In the genomic region with DNA sequence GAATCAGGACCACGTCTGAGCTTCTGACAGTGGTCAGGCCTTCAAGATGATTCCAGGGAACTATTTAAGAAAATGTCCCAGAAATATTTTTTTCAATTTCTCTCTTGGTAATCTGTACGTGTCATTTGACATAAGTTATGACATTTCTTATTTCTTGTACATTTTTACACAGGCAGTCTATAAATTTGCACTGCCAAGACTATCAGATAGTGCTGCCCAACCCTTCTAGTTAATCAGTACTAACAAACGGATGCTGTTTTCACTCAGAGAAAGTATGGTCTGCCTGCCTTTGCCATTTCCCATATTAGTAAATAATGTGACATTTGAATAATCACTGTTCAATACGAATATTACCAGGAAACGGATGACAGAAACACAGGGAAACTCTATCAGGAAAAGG, we compare ENCODE assay signal across 15 mouse cellular contexts. TPM values are rescaled to one million over a fixed set of nuclear protein-coding genes. Genes with fewer than 3 reads are reported as not detected.
DNase-seq lines count a peak whose midpoint lies in the region; ATAC-seq and TF ChIP-seq lines count a peak whose summit lies in the region.
"Had no signal": no experiment of that assay in that cellular context is flagged by ENCODE, and none has a peak within 500 bp of the region (broad histone marks: within the 10 kb centered on the region; RNA-seq: fewer than 3 reads in every experiment).

No protein-coding gene starts in this region.

- H3K36me3 ChIP-seq in heart, adult 2 months (ENCODE audit: control insufficient read depth, insufficient read depth, low read length) = peaks cover 13% of the 10 kb centered on the region
- H3K36me3 ChIP-seq in lung, embryonic 14.5 days (ENCODE audit: insufficient read depth) = no peaks in the 10 kb centered on the region
- H3K36me3 ChIP-seq in liver, embryonic 14.5 days (replicated peaks; ENCODE audit: control insufficient read depth, insufficient read depth, low read depth) = no peaks in the 10 kb centered on the region
- no peaks in the 10 kb centered on the region for H3K36me3 ChIP-seq in neural tube, embryonic 14.5 days (ENCODE audit: control insufficient read depth, insufficient read depth, low read length)
- H3K36me3 ChIP-seq in embryonic facial prominence, embryonic 10.5 days (replicated peaks) = no peaks in the 10 kb centered on the region
- H3K36me3 ChIP-seq: embryonic facial prominence, embryonic 13.5 days; stomach, embryonic 15.5 days had no signal

- peaks cover 5% of the 10 kb centered on the region for H3K4me1 ChIP-seq in heart, adult 2 months (ENCODE audit: control insufficient read depth, insufficient read depth, low read length)
- H3K4me1 ChIP-seq in lung, embryonic 14.5 days (ENCODE audit: insufficient read depth) = no peaks in the 10 kb centered on the region
- peaks cover 47 to 48% of the 10 kb centered on the region in 2 experiments for H3K4me1 ChIP-seq in liver, embryonic 14.5 days (replicated peaks; ENCODE audit: control insufficient read depth in 2 of 2, insufficient read depth in 2 of 2, low read length in 1 of 2)
- no peaks in the 10 kb centered on the region for H3K4me1 ChIP-seq in neural tube, embryonic 14.5 days (ENCODE audit: control insufficient read depth, insufficient read depth, low read length)
- H3K4me1 ChIP-seq in embryonic facial prominence, embryonic 10.5 days = peaks cover 24% of the 10 kb centered on the region
- H3K4me1 ChIP-seq: stomach, embryonic 15.5 days had no signal

- WGBS in heart, adult 2 months = 29% methylated on average over 5 of the region's 5 CpGs
- WGBS in lung, embryonic 14.5 days = 45% methylated on average over 5 of the region's 5 CpGs
- whole genome bisulfite sequencing in liver, embryonic 14.5 days (ENCODE audit: insufficient replicate concordance) = 24% methylated on average over 5 of the region's 5 CpGs
- 72% methylated on average over 5 of the region's 5 CpGs for WGBS in neural tube, embryonic 14.5 days
- WGBS in embryonic facial prominence, embryonic 10.5 days = 69% methylated on average over 5 of the region's 5 CpGs

- intact Hi-C loops in heart, adult 2 months (cut with DNase I) = no loop called here
- intact Hi-C loops in heart, postnatal 14 days (cut with DNase I) = no loop called here

- peak overlapping the region; percentile 85 for H3K27ac ChIP-seq in heart, adult 2 months
- H3K27ac ChIP-seq in lung, embryonic 14.5 days (ENCODE audit: low read depth) = no peak overlapping the region
- peak overlapping the region; percentile 85 for H3K27ac ChIP-seq in liver, embryonic 14.5 days
- no peak overlapping the region for H3K27ac ChIP-seq in neural tube, embryonic 14.5 days (ENCODE audit: low read depth, low read length)
- H3K27ac ChIP-seq in embryonic facial prominence, embryonic 10.5 days (replicated peaks) = no peak overlapping the region
- H3K27ac ChIP-seq: embryonic facial prominence, embryonic 13.5 days; stomach, embryonic 15.5 days had no signal

- DNase-seq in heart, adult 2 months = no peak
- DNase-seq in heart, postnatal 14 days = no peak
- DNase-seq in lung, embryonic 14.5 days = no peak
- no peak for DNase-seq in lung, postnatal 36 days
- DNase-seq in liver, embryonic 14.5 days (ENCODE audit: low read depth in 3 of 3, low spot score in 3 of 3) = no peak
- DNase-seq in embryonic facial prominence, embryonic 10.5 days (ENCODE audit: low spot score) = no peak
- DNase-seq in gastrocnemius, adult 8-10 months (ENCODE audit: low spot score in 2 of 2) = no peak
- DNase-seq: adrenal gland, postnatal 14 days; cerebellum, adult 18-20 months; kidney, adult 9 months; right cerebral cortex, postnatal 14 days had no signal

- peaks cover 1% of the 10 kb centered on the region; the same call in 1 of the 2 replicates for H3K79me2 ChIP-seq in heart, adult 2 months (replicated peaks; ENCODE audit: control insufficient read depth, insufficient read depth, low read length)

- no peaks in the 10 kb centered on the region for H3K9me3 ChIP-seq in lung, embryonic 14.5 days (ENCODE audit: low read depth, low read length)
- H3K9me3 ChIP-seq in liver, embryonic 14.5 days (ENCODE audit: control insufficient read depth, low read length) = no peaks in the 10 kb centered on the region
- no peaks in the 10 kb centered on the region for H3K9me3 ChIP-seq in neural tube, embryonic 14.5 days (ENCODE audit: control insufficient read depth, low read length)
- no peaks in the 10 kb centered on the region for H3K9me3 ChIP-seq in embryonic facial prominence, embryonic 10.5 days
- H3K9me3 ChIP-seq: embryonic facial prominence, embryonic 13.5 days; stomach, embryonic 15.5 days had no signal

- TF ChIP-seq CTCF in heart, adult 2 months (IDR thresholded peaks at IDR 0.05) = no peak
- no peak for TF ChIP-seq CTCF in lung, embryonic 14.5 days (IDR thresholded peaks at IDR 0.05; ENCODE audit: low read depth)
- no peak for TF ChIP-seq CTCF in liver, embryonic 14.5 days (IDR thresholded peaks at IDR 0.05; ENCODE audit: low read depth)

- ATAC-seq in lung, embryonic 14.5 days (ENCODE audit: insufficient read depth) = no peak
- ATAC-seq in liver, embryonic 14.5 days (ENCODE audit: insufficient read depth) = no peak
- ATAC-seq in neural tube, embryonic 14.5 days (ENCODE audit: low read depth) = no peak
- ATAC-seq: lung, postnatal 0 days had no signal

- peak overlapping the region; percentile 30; the same call in 1 of the 2 replicates for H3K9ac ChIP-seq in heart, adult 2 months (ENCODE audit: low read depth, low read length)
- no peak overlapping the region for H3K9ac ChIP-seq in lung, embryonic 14.5 days
- H3K9ac ChIP-seq in liver, embryonic 14.5 days (replicated peaks) = peak overlapping the region; percentile 69
- H3K9ac ChIP-seq in neural tube, embryonic 14.5 days (replicated peaks; ENCODE audit: low read depth, low read length) = no peak overlapping the region
- H3K9ac ChIP-seq: embryonic facial prominence, embryonic 13.5 days; stomach, embryonic 15.5 days had no signal

- H3K4me3 ChIP-seq in heart, adult 2 months = peak overlapping the region; percentile 60
- H3K4me3 ChIP-seq in lung, embryonic 14.5 days (ENCODE audit: low read depth, low read length) = no peak overlapping the region
- peak overlapping the region; percentile 60 to 99 for H3K4me3 ChIP-seq in liver, embryonic 14.5 days (ENCODE audit: insufficient read depth in 1 of 2, low read depth in 2 of 2, low read length in 2 of 2)
- no peak overlapping the region for H3K4me3 ChIP-seq in neural tube, embryonic 14.5 days (ENCODE audit: low read depth, low read length)
- H3K4me3 ChIP-seq in embryonic facial prominence, embryonic 10.5 days = no peak overlapping the region
- H3K4me3 ChIP-seq: embryonic facial prominence, embryonic 13.5 days; stomach, embryonic 15.5 days had no signal

- no peak for TF ChIP-seq POLR2A in heart, adult 2 months (IDR thresholded peaks at IDR 0.05; ENCODE audit: insufficient read depth, low read depth, low read length)

- no peaks in the 10 kb centered on the region for H3K27me3 ChIP-seq in heart, adult 2 months (ENCODE audit: control insufficient read depth, insufficient read depth, low read length)
- no peaks in the 10 kb centered on the region for H3K27me3 ChIP-seq in lung, embryonic 14.5 days (ENCODE audit: insufficient read depth, low read length)
- H3K27me3 ChIP-seq in liver, embryonic 14.5 days (ENCODE audit: control insufficient read depth, insufficient read depth, low read length) = no peaks in the 10 kb centered on the region
- H3K27me3 ChIP-seq in neural tube, embryonic 14.5 days (ENCODE audit: control insufficient read depth, insufficient read depth, low read length) = no peaks in the 10 kb centered on the region
- no peaks in the 10 kb centered on the region for H3K27me3 ChIP-seq in embryonic facial prominence, embryonic 10.5 days (replicated peaks; ENCODE audit: low read depth, poor library complexity, severe bottlenecking)
- H3K27me3 ChIP-seq: embryonic facial prominence, embryonic 13.5 days; stomach, embryonic 15.5 days had no signal

- TF ChIP-seq EP300 in heart, adult 2 months (IDR thresholded peaks at IDR 0.05; ENCODE audit: insufficient read depth, low read depth, low read length) = no peak
- TF ChIP-seq EP300 in liver, embryonic 14.5 days (IDR thresholded peaks at IDR 0.05; ENCODE audit: low read depth) = 0 out of 2 replicates have a peak, but pooled peaks have one; percentile 29

- H3K4me2 ChIP-seq in lung, embryonic 14.5 days = peak overlapping the region; percentile 11; the same call in 1 of the 2 replicates
- peak overlapping the region; percentile 85 for H3K4me2 ChIP-seq in liver, embryonic 14.5 days (ENCODE audit: low read depth)
- H3K4me2 ChIP-seq in neural tube, embryonic 14.5 days (ENCODE audit: low read depth, low read length) = peak overlapping the region; percentile 19; the same call in 1 of the 2 replicates
- H3K4me2 ChIP-seq: embryonic facial prominence, embryonic 13.5 days; stomach, embryonic 15.5 days had no signal

RNA-seq across cellular contexts. Expression of gene Clcn3, which starts 30.3 kb away (rescaled TPM):
- 10 to 100 TPM; 27.6 to 33.6 TPM for total RNA-seq in heart, adult 2 months (2021)
- polyA plus RNA-seq in heart, adult 2 months (2012; rRNA removed) = 10.1 and 21.7 TPM in 2 replicates
- 10 to 100 TPM; 33.6 to 36.1 TPM for total RNA-seq in heart, postnatal 14 days (2021)
- polyA plus RNA-seq in lung, embryonic 14.5 days (2014; fragmentation: Nextera tagmentation; extraction: Ambion mirVana) = 17.3 and 17.9 TPM in 2 replicates
- polyA plus RNA-seq in liver, embryonic 14.5 days (2012; rRNA removed) = 19.2 and 28.1 TPM in 2 replicates
- 34.6 and 38.2 TPM in 2 replicates for polyA plus RNA-seq in liver, embryonic 14.5 days (2014; fragmentation: Nextera tagmentation; extraction: Ambion mirVana)
- 80.7 and 90.1 TPM in 2 replicates for polyA plus RNA-seq in neural tube, embryonic 14.5 days (2014; fragmentation: Nextera tagmentation; extraction: Ambion mirVana)
- 17.8 and 19.2 TPM in 2 replicates for polyA plus RNA-seq in embryonic facial prominence, embryonic 10.5 days (2016; fragmentation: Nextera tagmentation; extraction: Ambion mirVana)
- 10 to 100 TPM; 34.5 to 37.8 (median 35.6) TPM for total RNA-seq in gastrocnemius, adult 8-10 months (2022)

RNA-seq across cellular contexts. Expression of gene Nek1, which starts 40.2 kb away (rescaled TPM):
- total RNA-seq in heart, adult 2 months (2021) = 10 to 100 TPM in 1 of 2 experiments, 1 to 10 TPM in 1; 9.3 to 10.5 TPM
- polyA plus RNA-seq in heart, adult 2 months (2012; rRNA removed) = 4.0 and 4.8 TPM in 2 replicates
- 1 to 10 TPM; 7.8 to 7.9 TPM for total RNA-seq in heart, postnatal 14 days (2021)
- 19.9 and 20.7 TPM in 2 replicates for polyA plus RNA-seq in lung, embryonic 14.5 days (2014; fragmentation: Nextera tagmentation; extraction: Ambion mirVana)
- polyA plus RNA-seq in liver, embryonic 14.5 days (2012; rRNA removed) = 1.5 and 2.6 TPM in 2 replicates
- polyA plus RNA-seq in liver, embryonic 14.5 days (2014; fragmentation: Nextera tagmentation; extraction: Ambion mirVana) = 6.7 and 8.5 TPM in 2 replicates
- polyA plus RNA-seq in neural tube, embryonic 14.5 days (2014; fragmentation: Nextera tagmentation; extraction: Ambion mirVana) = 33.0 and 42.9 TPM in 2 replicates
- polyA plus RNA-seq in embryonic facial prominence, embryonic 10.5 days (2016; fragmentation: Nextera tagmentation; extraction: Ambion mirVana) = 20.4 and 21.1 TPM in 2 replicates
- total RNA-seq in gastrocnemius, adult 8-10 months (2022) = 1 to 10 TPM; 2.7 to 4.8 (median 3.7) TPM

Comparison
In these comparisons a context has a peak if more than half of its experiments do, and no peak if none do; other contexts are left out.
1. H3K27ac ChIP-seq: peak in heart, adult 2 months (single experiment) and liver, embryonic 14.5 days (single experiment); none in lung, embryonic 14.5 days (single experiment), neural tube, embryonic 14.5 days (single experiment) and embryonic facial prominence, embryonic 10.5 days (single experiment).
2. H3K4me3 ChIP-seq: peak in heart, adult 2 months (single experiment) and liver, embryonic 14.5 days (2 of 2); none in lung, embryonic 14.5 days (single experiment), neural tube, embryonic 14.5 days (single experiment) and embryonic facial prominence, embryonic 10.5 days (single experiment).
3. H3K9ac ChIP-seq: peak in heart, adult 2 months (single experiment) and liver, embryonic 14.5 days (single experiment); none in lung, embryonic 14.5 days (single experiment) and neural tube, embryonic 14.5 days (single experiment).
4. H3K4me2 ChIP-seq: peak in every context shown above with its lines; median percentile 85 in liver, embryonic 14.5 days; 19 in neural tube, embryonic 14.5 days; 11 in lung, embryonic 14.5 days.